Mouse (Mus musculus): ENCODE measurements at regions not wholly inside any gene's neighbourhood (a gene's known extent, or its start where the extent isn't known, plus 50 kb on each side); places are given as distances from the start of the nearest gene placed in this dataset.

DNA sequence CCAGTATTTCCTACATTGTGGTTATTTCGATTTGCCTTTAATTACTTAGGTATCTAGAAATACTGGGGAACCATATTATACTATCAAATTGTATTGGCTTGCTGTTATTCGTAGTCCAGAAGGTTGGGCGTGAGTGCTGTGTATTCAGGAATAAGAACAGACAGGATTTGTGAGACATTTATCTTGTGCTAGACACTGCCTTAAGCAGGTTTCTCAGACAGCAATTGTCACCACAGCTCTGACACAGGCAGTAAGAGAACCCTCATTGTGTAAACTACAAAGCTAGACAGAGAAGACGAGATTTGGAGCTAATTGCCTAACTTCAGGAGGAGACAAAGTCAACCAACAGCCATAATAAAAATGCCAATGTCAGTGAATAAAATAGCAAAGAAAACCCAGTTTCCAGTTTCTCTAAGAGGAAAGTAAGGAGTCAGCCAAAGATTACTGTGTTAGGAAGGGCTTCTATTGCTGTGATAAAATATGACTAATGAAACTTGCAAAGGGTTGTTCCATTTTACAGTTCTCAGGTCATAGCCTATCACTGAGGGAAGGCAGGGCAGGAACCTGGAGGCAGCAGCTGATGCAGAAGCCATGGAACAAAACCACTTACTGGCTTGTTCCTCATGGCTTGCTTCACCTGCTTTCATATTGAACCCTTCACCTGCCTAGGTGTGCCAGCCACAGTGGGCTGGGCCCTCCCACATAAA lies 78.6 kb upstream of the Gas2 start:
- TF ChIP-seq CTCF (IDR thresholded peaks at IDR 0.05; ENCODE audit: extremely low read depth, insufficient read depth, insufficient read length, insufficient replicate concordance) (no peak), POLR2A (IDR thresholded peaks at IDR 0.05; ENCODE audit: low read depth, low read length) (no peak)
